Mouse (Mus musculus): ENCODE measurements around the gene Cracr2b. TPM values are rescaled to one million over a fixed set of nuclear protein-coding genes. Genes with fewer than 3 reads are reported as not detected.
"Not testable (repeated sequence)": the region's sequence is repeated elsewhere in the genome, so short reads cannot be mapped to it uniquely, and the experiment has no call there.

Cracr2b gene
- polyA plus RNA-seq, 1 experiment: 5.1 TPM

- TF ChIP-seq POLR2A (IDR thresholded peaks at IDR 0.05; ENCODE audit: borderline replicate concordance, extremely low read depth, insufficient read depth, insufficient read length, poor library complexity, severe bottlenecking): no peak
- no peak for TF ChIP-seq CTCF (IDR thresholded peaks at IDR 0.05; ENCODE audit: borderline replicate concordance, extremely low read depth, insufficient read depth, insufficient read length)
- no peak for DNase-seq (ENCODE audit: low read depth)
Measured at GRCm38 (mm10) chr7:141442199-141442598, 18.7 kb upstream of the Cracr2b start.

- peak; percentile 77 for DNase-seq (ENCODE audit: low read depth)
- TF ChIP-seq CTCF (IDR thresholded peaks at IDR 0.05; ENCODE audit: borderline replicate concordance, extremely low read depth, insufficient read depth, insufficient read length) (0 out of 2 replicates have a peak, but pooled peaks have one; percentile 19), POLR2A (IDR thresholded peaks at IDR 0.05; ENCODE audit: borderline replicate concordance, extremely low read depth, insufficient read depth, insufficient read length, poor library complexity, severe bottlenecking) (no peak)
Measured at GRCm38 (mm10) chr7:141443081-141443821, 17.6 kb upstream of the Cracr2b start.

- TF ChIP-seq CTCF (IDR thresholded peaks at IDR 0.05; ENCODE audit: borderline replicate concordance, extremely low read depth, insufficient read depth, insufficient read length) (no peak), POLR2A (IDR thresholded peaks at IDR 0.05; ENCODE audit: borderline replicate concordance, extremely low read depth, insufficient read depth, insufficient read length, poor library complexity, severe bottlenecking) (peak; percentile 44; the same call in 1 of the 2 replicates)
- DNase-seq (ENCODE audit: low read depth): peak; percentile 86
Measured at GRCm38 (mm10) chr7:141443828-141444237, 17.1 kb upstream of the Cracr2b start, which contains the start of gene Pidd1. Gene Pidd1 (minus strand): TSS chr7:141444025.

GRCm38 (mm10) chr7:141446374-141446773 lies 14.5 kb upstream of the Cracr2b start:
- not testable (repeated sequence) for DNase-seq (ENCODE audit: low read depth)

GRCm38 (mm10) chr7:141447110-141447991 lies 13.5 kb upstream of the Cracr2b start, which contains the start of gene Rplp2:
Gene Rplp2 (plus strand): TSS chr7:141447370.
- peak; percentile 98 for DNase-seq (ENCODE audit: low read depth)
- TF ChIP-seq CTCF (IDR thresholded peaks at IDR 0.05; ENCODE audit: borderline replicate concordance, extremely low read depth, insufficient read depth, insufficient read length): no peak
- TF ChIP-seq POLR2A (IDR thresholded peaks at IDR 0.05; ENCODE audit: borderline replicate concordance, extremely low read depth, insufficient read depth, insufficient read length, poor library complexity, severe bottlenecking): peak; percentile 83

GRCm38 (mm10) chr7:141451928-141452327 lies 9.0 kb upstream of the Cracr2b start:
- TF ChIP-seq POLR2A (IDR thresholded peaks at IDR 0.05; ENCODE audit: borderline replicate concordance, extremely low read depth, insufficient read depth, insufficient read length, poor library complexity, severe bottlenecking): no peak
- no peak for TF ChIP-seq CTCF (IDR thresholded peaks at IDR 0.05; ENCODE audit: borderline replicate concordance, extremely low read depth, insufficient read depth, insufficient read length)
- DNase-seq (ENCODE audit: low read depth): no peak

GRCm38 (mm10) chr7:141453636-141454035 lies 7.3 kb upstream of the Cracr2b start:
- DNase-seq (ENCODE audit: low read depth): no peak
- TF ChIP-seq CTCF (IDR thresholded peaks at IDR 0.05; ENCODE audit: borderline replicate concordance, extremely low read depth, insufficient read depth, insufficient read length) (no peak), POLR2A (IDR thresholded peaks at IDR 0.05; ENCODE audit: borderline replicate concordance, extremely low read depth, insufficient read depth, insufficient read length, poor library complexity, severe bottlenecking) (no peak)

GRCm38 (mm10) chr7:141454967-141455551 lies 5.8 kb upstream of the Cracr2b start, which contains the start of gene Pnpla2:
Gene Pnpla2 (plus strand): TSS chr7:141455198.
- TF ChIP-seq CTCF (IDR thresholded peaks at IDR 0.05; ENCODE audit: borderline replicate concordance, extremely low read depth, insufficient read depth, insufficient read length) (no peak), POLR2A (IDR thresholded peaks at IDR 0.05; ENCODE audit: borderline replicate concordance, extremely low read depth, insufficient read depth, insufficient read length, poor library complexity, severe bottlenecking) (peak; percentile 49; the same call in 1 of the 2 replicates)
- DNase-seq (ENCODE audit: low read depth): peak; percentile 94

- TF ChIP-seq CTCF (IDR thresholded peaks at IDR 0.05; ENCODE audit: borderline replicate concordance, extremely low read depth, insufficient read depth, insufficient read length) (no peak), POLR2A (IDR thresholded peaks at IDR 0.05; ENCODE audit: borderline replicate concordance, extremely low read depth, insufficient read depth, insufficient read length, poor library complexity, severe bottlenecking) (no peak)
- DNase-seq (ENCODE audit: low read depth): peak; percentile 59
Measured at GRCm38 (mm10) chr7:141455610-141456314, 5.1 kb upstream of the Cracr2b start.

- no peak for DNase-seq (ENCODE audit: low read depth)
- TF ChIP-seq POLR2A (IDR thresholded peaks at IDR 0.05; ENCODE audit: borderline replicate concordance, extremely low read depth, insufficient read depth, insufficient read length, poor library complexity, severe bottlenecking) (no peak), CTCF (IDR thresholded peaks at IDR 0.05; ENCODE audit: borderline replicate concordance, extremely low read depth, insufficient read depth, insufficient read length) (no peak)
Measured at GRCm38 (mm10) chr7:141456739-141457138, 4.2 kb upstream of the Cracr2b start.

All from brain, embryonic 14.5 days (tissue).